Mouse (Mus musculus): Measurements from ENCODE around the gene Gmnc. TPM values are rescaled to one million over a fixed set of nuclear protein-coding genes. Genes with fewer than 3 reads are reported as not detected.

The Gmnc gene
- polyA plus RNA-seq, 1 experiment from 2014 or later: 1.0 TPM

- Histone ChIP-seq H3K4me3 (no peak overlapping the region), H3K36me3 (no peaks in the 10 kb centered on the region), H3K4me1 (replicated peaks) (peaks cover 6% of the 10 kb centered on the region; the same call in 1 of the 2 replicates), H3K27ac (replicated peaks) (no peak overlapping the region), H3K4me2 (no peak overlapping the region), H3K9ac (no peak overlapping the region), H3K27me3 (0 out of 2 replicates have a peak, but pooled peaks cover 9% of the 10 kb centered on the region), H3K9me3 (no peaks in the 10 kb centered on the region)
- 83% methylated on average over 2 of the region's 2 CpGs for WGBS
- ATAC-seq (ENCODE audit: low FRiP score, low read depth): no peak
Observed at GRCm38 (mm10) chr16:26966830-26967229, 24.6 kb downstream of the Gmnc start.

DNA sequence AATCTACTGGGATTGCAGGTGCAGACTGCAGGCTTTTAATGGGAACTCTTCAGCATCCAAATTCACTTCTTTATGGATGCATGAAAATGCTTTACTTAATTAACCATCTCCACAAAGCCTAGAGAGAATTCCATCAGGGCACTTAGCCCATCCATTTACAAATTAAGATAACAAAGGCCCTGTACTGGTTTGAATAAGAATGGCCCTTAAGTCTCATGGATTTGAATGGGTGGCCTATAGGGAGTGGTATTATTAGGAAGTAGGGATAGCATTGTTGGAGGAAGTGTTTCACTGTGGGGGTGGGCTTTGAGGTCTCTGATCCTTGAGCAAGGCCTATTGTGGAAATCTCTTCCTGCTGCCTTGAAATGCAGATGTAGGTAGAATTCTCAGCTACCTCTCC is 29.5 kb downstream of the Gmnc start:
- Histone ChIP-seq H3K4me2 (no peak overlapping the region), H3K4me1 (replicated peaks) (no peaks in the 10 kb centered on the region), H3K9ac (no peak overlapping the region), H3K4me3 (no peak overlapping the region), H3K36me3 (no peaks in the 10 kb centered on the region), H3K9me3 (no peaks in the 10 kb centered on the region), H3K27me3 (0 out of 2 replicates have a peak, but pooled peaks cover 4% of the 10 kb centered on the region), H3K27ac (replicated peaks) (no peak overlapping the region)
- ATAC-seq (ENCODE audit: low FRiP score, low read depth): no peak

GRCm38 (mm10) chr16:26951601-26952000 is 39.9 kb downstream of the Gmnc start:
- no peak for ATAC-seq (ENCODE audit: low FRiP score, low read depth)
- H3K9me3 ChIP-seq: no peaks in the 10 kb centered on the region
- H3K4me1 ChIP-seq (replicated peaks): no peaks in the 10 kb centered on the region
- no peak overlapping the region for H3K9ac ChIP-seq
- H3K27me3 ChIP-seq: no peaks in the 10 kb centered on the region
- H3K4me3 ChIP-seq: no peak overlapping the region
- H3K27ac ChIP-seq (replicated peaks): no peak overlapping the region
- H3K4me2 ChIP-seq: no peak overlapping the region
- H3K36me3 ChIP-seq: no peaks in the 10 kb centered on the region
- whole genome bisulfite sequencing: 93% methylated on average over 3 of the region's 3 CpGs

- Histone ChIP-seq H3K9me3 (no peaks in the 10 kb centered on the region), H3K27me3 (no peaks in the 10 kb centered on the region), H3K4me2 (no peak overlapping the region), H3K4me1 (replicated peaks) (no peaks in the 10 kb centered on the region), H3K36me3 (no peaks in the 10 kb centered on the region), H3K9ac (no peak overlapping the region), H3K4me3 (no peak overlapping the region), H3K27ac (replicated peaks) (no peak overlapping the region)
- no peak for ATAC-seq (ENCODE audit: low FRiP score, low read depth)
- 49% methylated on average over 4 of the region's 4 CpGs for WGBS
Observed at GRCm38 (mm10) chr16:26950209-26950608, 41.2 kb downstream of the Gmnc start.

GRCm38 (mm10) chr16:26903968-26904367 is 87.5 kb downstream of the Gmnc start:
- no peaks in the 10 kb centered on the region for H3K9me3 ChIP-seq
- WGBS: 76% methylated on average over 1 of the region's 1 CpGs
- H3K36me3 ChIP-seq: no peaks in the 10 kb centered on the region
- no peak overlapping the region for H3K4me2 ChIP-seq
- 0 out of 2 replicates have a peak, but pooled peaks cover 4% of the 10 kb centered on the region for H3K4me1 ChIP-seq (replicated peaks)
- no peak overlapping the region for H3K27ac ChIP-seq (replicated peaks)
- no peak overlapping the region for H3K4me3 ChIP-seq
- no peak overlapping the region for H3K9ac ChIP-seq
- ATAC-seq (ENCODE audit: low FRiP score, low read depth): no peak
- H3K27me3 ChIP-seq: no peaks in the 10 kb centered on the region

DNA sequence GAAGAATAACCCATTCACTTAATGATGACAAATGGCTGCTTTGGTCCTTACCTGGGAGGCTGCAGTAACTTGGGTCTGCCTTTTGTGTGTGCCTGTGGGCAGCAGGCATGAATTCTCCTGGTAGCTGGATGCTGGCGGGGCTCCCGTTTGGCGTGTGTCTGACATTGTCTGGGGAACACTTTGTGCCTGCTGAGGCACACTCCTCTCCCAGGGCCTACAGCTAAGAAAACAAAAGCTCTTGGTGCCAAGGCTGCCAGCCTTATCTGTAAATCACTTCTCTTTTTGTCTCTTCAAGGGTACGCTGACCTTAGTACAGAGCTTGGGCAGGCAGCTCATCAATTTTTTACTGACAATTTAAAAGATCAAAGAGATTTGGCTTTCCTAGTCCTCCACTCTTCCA is 90.0 kb downstream of the Gmnc start:
- no peaks in the 10 kb centered on the region for H3K36me3 ChIP-seq
- 15% methylated on average over 4 of the region's 4 CpGs for WGBS
- no peak overlapping the region for H3K4me2 ChIP-seq
- H3K4me1 ChIP-seq (replicated peaks): 0 out of 2 replicates have a peak, but pooled peaks cover 4% of the 10 kb centered on the region
- H3K9me3 ChIP-seq: no peaks in the 10 kb centered on the region
- no peak overlapping the region for H3K4me3 ChIP-seq
- ATAC-seq (ENCODE audit: low FRiP score, low read depth): 0 out of 2 replicates have a peak, but pooled peaks have one; percentile 30
- H3K9ac ChIP-seq: no peak overlapping the region
- 0 out of 2 replicates have a peak overlapping the region, but pooled peaks have one; percentile 8 for H3K27ac ChIP-seq (replicated peaks)
- H3K27me3 ChIP-seq: no peaks in the 10 kb centered on the region

DNA sequence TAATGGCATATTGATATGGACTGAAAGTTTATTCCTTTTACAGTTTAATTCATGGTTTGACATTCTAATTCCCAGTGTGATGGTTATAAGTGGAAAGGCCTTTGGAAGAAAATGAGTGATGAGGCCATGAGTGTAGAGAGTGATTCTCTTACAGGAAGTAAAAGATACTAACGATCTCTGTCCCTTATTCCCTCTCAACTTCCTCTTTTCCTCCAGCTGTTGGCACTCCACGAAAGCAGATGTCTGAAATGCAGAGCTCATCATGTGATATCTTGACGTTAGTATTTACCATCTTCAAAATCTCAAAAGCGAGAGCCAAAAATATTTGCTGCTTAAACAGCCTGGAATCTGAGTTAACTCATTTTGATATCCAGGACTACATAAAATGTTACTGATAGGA is 105.1 kb downstream of the Gmnc start:
- no peak overlapping the region for H3K9ac ChIP-seq
- H3K4me1 ChIP-seq (replicated peaks): no peaks in the 10 kb centered on the region
- ATAC-seq (ENCODE audit: low FRiP score, low read depth): no peak
- no peaks in the 10 kb centered on the region for H3K36me3 ChIP-seq
- H3K4me3 ChIP-seq: no peak overlapping the region
- H3K27ac ChIP-seq (replicated peaks): no peak overlapping the region
- H3K4me2 ChIP-seq: no peak overlapping the region
- H3K9me3 ChIP-seq: no peaks in the 10 kb centered on the region
- 78% methylated on average over 4 of the region's 4 CpGs for WGBS
- H3K27me3 ChIP-seq: no peaks in the 10 kb centered on the region

GRCm38 (mm10) chr16:26876885-26877284 is 114.6 kb downstream of the Gmnc start:
- Histone ChIP-seq H3K4me1 (replicated peaks) (no peaks in the 10 kb centered on the region), H3K4me3 (no peak overlapping the region), H3K4me2 (no peak overlapping the region), H3K27ac (replicated peaks) (no peak overlapping the region), H3K9me3 (no peaks in the 10 kb centered on the region), H3K27me3 (no peaks in the 10 kb centered on the region), H3K36me3 (no peaks in the 10 kb centered on the region), H3K9ac (no peak overlapping the region)
- WGBS: 80% methylated on average over 3 of the region's 3 CpGs
- no peak for ATAC-seq (ENCODE audit: low FRiP score, low read depth)
